Mouse (Mus musculus) embryonic fibroblast, embryonic 13.5 days (primary cell): ENCODE measurements at regions not wholly inside any gene's neighbourhood (a gene's known extent, or its start where the extent isn't known, plus 50 kb on each side); places are given as distances from the start of the nearest gene placed in this dataset.

ENCODE experiments used
- CTCF ChIP-seq: IDR thresholded peaks from 2 replicates; pipeline ENCODE4 v1.5.1; 2011; ENCODE audit warnings: mild to moderate bottlenecking, control low read depth, low read length, moderate library complexity, borderline replicate concordance; ENCODE audit not compliant: insufficient read depth
- POLR2A ChIP-seq: IDR thresholded peaks from 2 replicates; pipeline ENCODE4 v1.6.1; 2011; ENCODE audit warnings: low read depth, mild to moderate bottlenecking, control low read depth, low read length, moderate library complexity

GRCm38 (mm10) chr15:24405305-24405704, 1008.3 kb downstream of the Basp1 start:
- TF ChIP-seq CTCF (no peak), POLR2A (no peak)
